Mouse (Mus musculus): Measurements from ENCODE around the gene Rhpn2.

DNA sequence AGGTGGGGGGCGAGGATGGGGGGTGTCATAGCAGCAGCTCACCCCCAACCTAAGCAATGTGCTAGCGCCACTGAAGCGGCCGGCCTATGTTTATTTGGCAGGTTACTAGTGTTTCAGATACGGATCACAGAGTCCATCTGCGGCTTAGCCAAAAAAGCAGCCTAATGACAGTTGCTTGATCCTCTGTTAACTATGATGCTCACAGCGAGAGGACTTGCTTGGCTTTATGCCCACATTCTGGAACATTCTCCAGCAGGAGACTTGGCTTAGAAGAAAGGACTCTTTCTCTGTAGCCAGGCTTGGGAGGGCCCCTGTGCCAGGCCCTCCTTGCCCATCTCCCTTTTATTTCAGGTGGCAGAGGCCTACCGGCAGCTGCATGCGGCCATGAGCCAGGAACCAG, 42.7 kb downstream of the Rhpn2 start:
- TF ChIP-seq ZNF384 (IDR thresholded peaks at IDR 0.05; ENCODE audit: low read depth, low read length), result no peak
- no peak for TF ChIP-seq ZC3H11A (IDR thresholded peaks at IDR 0.05; ENCODE audit: borderline replicate concordance, low read depth, low read length)
- no peak for TF ChIP-seq MAFK (IDR thresholded peaks at IDR 0.05; ENCODE audit: insufficient read depth, low read depth, low read length)
- TF ChIP-seq CHD2 (IDR thresholded peaks at IDR 0.05; ENCODE audit: low read depth, low read length), result no peak

Measured in ES-E14 (cell line).